Mouse (Mus musculus) gastrocnemius, adult 18-20 months (tissue): ENCODE data around the gene Ttc7b. TPM values are rescaled to one million over a fixed set of nuclear protein-coding genes. Genes with fewer than 3 reads are reported as not detected.

ENCODE experiments used
- DNase-seq: peaks from one replicate; pipeline ENCODE4 v3.0.0; 2021; ENCODE audit warnings: low spot score
- total RNA-seq, 2 experiments: library from RNA; stranded (reverse); gene quantifications; 2 replicates each; pipeline ENCODE4 v1.2.3; 2021

The Ttc7b gene
- total RNA-seq, 2 experiments from 2014 or later = 141 to 168 TPM

- DNase-seq = no peak
Observed at GRCm38 (mm10) chr12:100337351-100338018, 183.1 kb downstream of the Ttc7b start.

- DNase-seq = no peak
Observed at GRCm38 (mm10) chr12:100336241-100336640, 184.4 kb downstream of the Ttc7b start.

- no peak for DNase-seq
Observed at GRCm38 (mm10) chr12:100331806-100332205, 188.8 kb downstream of the Ttc7b start.

GRCm38 (mm10) chr12:100330234-100330633 is 190.4 kb downstream of the Ttc7b start:
- DNase-seq = no peak

GRCm38 (mm10) chr12:100328998-100329397 is 191.6 kb downstream of the Ttc7b start:
- no peak for DNase-seq

GRCm38 (mm10) chr12:100328557-100328956 is 192.1 kb downstream of the Ttc7b start:
- DNase-seq = peak; percentile 70

- DNase-seq = no peak
Observed at GRCm38 (mm10) chr12:100326732-100327131, 193.9 kb downstream of the Ttc7b start.

GRCm38 (mm10) chr12:100325618-100326017 is 195.0 kb downstream of the Ttc7b start:
- no peak for DNase-seq

- DNase-seq = no peak
Observed at GRCm38 (mm10) chr12:100325212-100325611, 195.4 kb downstream of the Ttc7b start.

- DNase-seq = no peak
Observed at GRCm38 (mm10) chr12:100323641-100324040, 197.0 kb downstream of the Ttc7b start.

GRCm38 (mm10) chr12:100322225-100322624 is 198.4 kb downstream of the Ttc7b start:
- DNase-seq = no peak

- DNase-seq = no peak
Observed at GRCm38 (mm10) chr12:100321545-100321944, 199.1 kb downstream of the Ttc7b start.

- no peak for DNase-seq
Observed at GRCm38 (mm10) chr12:100319746-100320145, 200.9 kb downstream of the Ttc7b start.

GRCm38 (mm10) chr12:100317936-100318335 is 202.7 kb downstream of the Ttc7b start:
- no peak for DNase-seq

- peak; percentile 50 for DNase-seq
Observed at GRCm38 (mm10) chr12:100316094-100316493, 204.5 kb downstream of the Ttc7b start.

- DNase-seq = no peak
Observed at GRCm38 (mm10) chr12:100315119-100315885, 205.3 kb downstream of the Ttc7b start.

- no peak for DNase-seq
Observed at GRCm38 (mm10) chr12:100313785-100314375, 206.7 kb downstream of the Ttc7b start.

GRCm38 (mm10) chr12:100313209-100313608 is 207.4 kb downstream of the Ttc7b start:
- no peak for DNase-seq

- DNase-seq = no peak
Observed at GRCm38 (mm10) chr12:100310471-100311392, 209.9 kb downstream of the Ttc7b start.

GRCm38 (mm10) chr12:100309201-100309600 is 211.4 kb downstream of the Ttc7b start:
- no peak for DNase-seq

- peak; percentile 77 for DNase-seq
Observed at GRCm38 (mm10) chr12:100307501-100308260, 212.9 kb downstream of the Ttc7b start.
